Mouse (Mus musculus) neural tube, embryonic 14.5 days (tissue): ENCODE results near the gene Crip3. TPM values are rescaled to one million over a fixed set of nuclear protein-coding genes. Genes with fewer than 3 reads are reported as not detected.

Experiments
- ATAC-seq: fragments of 200-750 bp; cut with Nextera tagmentation; 2 replicates; pipeline ENCODE4 v1.8.0; 2017; ENCODE audit warnings: low read depth, mild to moderate bottlenecking, moderate TSS enrichment, moderate library complexity
- H3K27ac ChIP-seq: fragments of 300-500 bp; sonication (generic); 2 replicates; pipeline ENCODE4 v1.5.1; 2014; ENCODE audit warnings: low read depth, mild to moderate bottlenecking, control low read depth, low read length, moderate library complexity, mixed read lengths
- H3K27me3 ChIP-seq: fragments of 300-500 bp; sonication (generic); 2 replicates; pipeline ENCODE4 v1.6.1; 2014; ENCODE audit warnings: low read length; ENCODE audit not compliant: control insufficient read depth, insufficient read depth
- H3K36me3 ChIP-seq: fragments of 300-500 bp; sonication (generic); 2 replicates; pipeline ENCODE4 v1.6.1; 2014; ENCODE audit warnings: low read length, mixed read lengths; ENCODE audit not compliant: control insufficient read depth, insufficient read depth
- H3K4me1 ChIP-seq: fragments of 300-500 bp; sonication (generic); 2 replicates; pipeline ENCODE4 v1.6.1; 2014; ENCODE audit warnings: low read length; ENCODE audit not compliant: control insufficient read depth, insufficient read depth
- H3K4me2 ChIP-seq: fragments of 300-500 bp; sonication (generic); 2 replicates; pipeline ENCODE4 v1.6.1; 2014; ENCODE audit warnings: mild to moderate bottlenecking, low read depth, low read length, control low read depth
- H3K4me3 ChIP-seq: fragments of 300-500 bp; sonication (generic); 2 replicates; pipeline ENCODE4 v1.5.1; 2014; ENCODE audit warnings: low read depth, low read length, control low read depth, mixed read lengths
- H3K9ac ChIP-seq: fragments of 300-500 bp; sonication (generic); replicated peaks from 2 replicates; pipeline ENCODE4 v1.6.1; 2014; ENCODE audit warnings: low read depth, mild to moderate bottlenecking, control low read depth, low read length, mixed read lengths
- H3K9me3 ChIP-seq: fragments of 300-500 bp; sonication (generic); 2 replicates; pipeline ENCODE4 v1.6.1; 2016; ENCODE audit warnings: low read length; ENCODE audit not compliant: control insufficient read depth
- WGBS: fragments of 180-500 bp; shearing (Covaris S2); extraction: QIAGEN DNeasy Blood & Tissue Kit; methylation state at CpG from one replicate; pipeline ENCODE4 v1.1.7; 2014; 5-methylcytosine and 5-hydroxymethylcytosine counted together
- polyA plus RNA-seq: library from polyadenylated mRNA; unstranded; fragments of >200 nt; fragmentation: Nextera tagmentation; extraction: Ambion mirVana; gene quantifications from 2 replicates; pipeline ENCODE4 v1.2.1, GENCODE M21; 2014

Gene Crip3
- polyA plus RNA-seq, 1 experiment from 2014 or later = 2.4 TPM

GRCm38 (mm10) chr17:46419717-46420116, 9.0 kb upstream of the Crip3 start:
- H3K9me3 ChIP-seq = no peaks in the 10 kb centered on the region
- H3K4me2 ChIP-seq = no peak overlapping the region
- no peaks in the 10 kb centered on the region for H3K4me1 ChIP-seq
- no peak overlapping the region for H3K27ac ChIP-seq
- peaks cover 4% of the 10 kb centered on the region; the same call in 1 of the 2 replicates for H3K36me3 ChIP-seq
- H3K27me3 ChIP-seq = no peaks in the 10 kb centered on the region
- no peak overlapping the region for H3K9ac ChIP-seq
- ATAC-seq = no peak
- no peak overlapping the region for H3K4me3 ChIP-seq

- H3K4me2 ChIP-seq = no peak overlapping the region
- no peak overlapping the region for H3K27ac ChIP-seq
- no peak for ATAC-seq
Observed at GRCm38 (mm10) chr17:46426496-46426895, 2.2 kb upstream of the Crip3 start.

GRCm38 (mm10) chr17:46433627-46434026, 4.9 kb downstream of the Crip3 start:
- WGBS = 2% methylated on average over 17 of the region's 17 CpGs
- Histone ChIP-seq H3K9ac (no peak overlapping the region), H3K4me3 (no peak overlapping the region), H3K36me3 (no peaks in the 10 kb centered on the region), H3K4me2 (0 out of 2 replicates have a peak overlapping the region, but pooled peaks have one; percentile 18), H3K27me3 (no peaks in the 10 kb centered on the region), H3K4me1 (no peaks in the 10 kb centered on the region), H3K9me3 (no peaks in the 10 kb centered on the region), H3K27ac (no peak overlapping the region)
- ATAC-seq = peak; percentile 36; the same call in 1 of the 2 replicates

More at GRCm38 (mm10) chr17:46426496-46426895, 2.2 kb upstream of the Crip3 start:
- Histone ChIP-seq H3K27me3 (no peaks in the 10 kb centered on the region), H3K36me3 (no peaks in the 10 kb centered on the region; the same call in 1 of the 2 replicates), H3K9ac (no peak overlapping the region), H3K4me1 (no peaks in the 10 kb centered on the region), H3K9me3 (no peaks in the 10 kb centered on the region), H3K4me3 (no peak overlapping the region)

GRCm38 (mm10) chr17:46436672-46437366, 8.1 kb downstream of the Crip3 start:
- Histone ChIP-seq H3K4me3 (no peak overlapping the region), H3K27ac (no peak overlapping the region), H3K36me3 (no peaks in the 10 kb centered on the region), H3K4me2 (no peak overlapping the region), H3K9ac (no peak overlapping the region), H3K4me1 (no peaks in the 10 kb centered on the region), H3K9me3 (no peaks in the 10 kb centered on the region), H3K27me3 (no peaks in the 10 kb centered on the region)
- 26% methylated on average over 23 of the region's 23 CpGs for WGBS
- peak; percentile 69 for ATAC-seq

GRCm38 (mm10) chr17:46438298-46438873, 9.7 kb downstream of the Crip3 start, which contains the start of gene Slc22a7:
TSS of gene Slc22a7 (minus strand) at chr17:46438457.
- 75% methylated on average over 4 of the region's 4 CpGs for WGBS
- no peak for ATAC-seq

GRCm38 (mm10) chr17:46439176-46439575, 10.4 kb downstream of the Crip3 start:
- no peaks in the 10 kb centered on the region for H3K9me3 ChIP-seq
- no peaks in the 10 kb centered on the region for H3K36me3 ChIP-seq
- H3K4me1 ChIP-seq = no peaks in the 10 kb centered on the region
- H3K4me2 ChIP-seq = no peak overlapping the region
- no peak overlapping the region for H3K4me3 ChIP-seq
- 0 out of 2 replicates have a peak, but pooled peaks cover 4% of the 10 kb centered on the region for H3K27me3 ChIP-seq
- no peak for ATAC-seq
- H3K9ac ChIP-seq = no peak overlapping the region
- WGBS = 92% methylated on average over 10 of the region's 10 CpGs
- H3K27ac ChIP-seq = no peak overlapping the region

More at GRCm38 (mm10) chr17:46438298-46438873, 9.7 kb downstream of the Crip3 start, which contains the start of gene Slc22a7:
- Histone ChIP-seq H3K9ac (no peak within 1 kb of the TSS), H3K4me3 (no peak within 1 kb of the TSS), H3K9me3 (no peaks in the 10 kb centered on the region), H3K4me2 (no peak within 1 kb of the TSS), H3K36me3 (no peaks in the 10 kb centered on the region), H3K4me1 (no peaks in the 10 kb centered on the region), H3K27ac (no peak within 1 kb of the TSS), H3K27me3 (0 out of 2 replicates have a peak, but pooled peaks cover 4% of the 10 kb centered on the region)

- Histone ChIP-seq H3K36me3 (peaks cover 5% of the 10 kb centered on the region; the same call in 1 of the 2 replicates), H3K9me3 (no peaks in the 10 kb centered on the region), H3K4me2 (0 out of 2 replicates have a peak overlapping the region, but pooled peaks have one; percentile 11), H3K27ac (no peak overlapping the region), H3K27me3 (peaks cover 13% of the 10 kb centered on the region), H3K4me1 (no peaks in the 10 kb centered on the region), H3K4me3 (no peak overlapping the region), H3K9ac (no peak overlapping the region)
- 5% methylated on average over 49 of the region's 50 CpGs for WGBS
- no peak for ATAC-seq
Observed at GRCm38 (mm10) chr17:46444839-46445579, 16.3 kb downstream of the Crip3 start.

- Histone ChIP-seq H3K4me3 (no peak overlapping the region), H3K27me3 (peaks cover 13% of the 10 kb centered on the region), H3K9me3 (no peaks in the 10 kb centered on the region), H3K27ac (no peak overlapping the region), H3K9ac (no peak overlapping the region), H3K4me2 (no peak overlapping the region), H3K36me3 (peaks cover 5% of the 10 kb centered on the region; the same call in 1 of the 2 replicates), H3K4me1 (no peaks in the 10 kb centered on the region)
- ATAC-seq = no peak
- WGBS = 93% methylated on average over 16 of the region's 16 CpGs
Observed at GRCm38 (mm10) chr17:46446264-46446663, 17.5 kb downstream of the Crip3 start.
